8 mouse cellular contexts compared by ENCODE assay signal in genomic region chr15:31601279-31601645, GRCm38 (mm10). TPM values are rescaled to one million over a fixed set of nuclear protein-coding genes. Genes with fewer than 3 reads are reported as not detected.
A peak's percentile ranks its signal among the peaks of the same experiment; 100 is the strongest.
DNase-seq lines count a peak whose midpoint lies in the region; ATAC-seq and TF ChIP-seq lines count a peak whose summit lies in the region.

No protein-coding gene starts in this region.

- peaks cover 56% of the 10 kb centered on the region for H3K79me3 ChIP-seq in C2C12 (ENCODE audit: low read depth)

- peak overlapping the region; percentile 99 for H3K4me3 ChIP-seq in C2C12 (ENCODE audit: insufficient read depth, poor library complexity, severe bottlenecking)
- H3K4me3 ChIP-seq in forebrain, embryonic 15.5 days: peak overlapping the region; percentile 85
- H3K4me3 ChIP-seq in macrophage (ENCODE audit: inconsistent target): peak overlapping the region; percentile 76

- peak overlapping the region; percentile 84 for H3ac ChIP-seq in C2C12 (ENCODE audit: control insufficient read depth, insufficient read length, low read depth)

- H3K36me3 ChIP-seq in C2C12 (ENCODE audit: control insufficient read depth, insufficient read depth) (peaks cover 32% of the 10 kb centered on the region), macrophage (ENCODE audit: inconsistent target) (no peaks in the 10 kb centered on the region)
- peaks cover 12% of the 10 kb centered on the region for H3K36me3 ChIP-seq in forebrain, embryonic 15.5 days

- H3K9ac ChIP-seq in forebrain, embryonic 15.5 days (replicated peaks): peak overlapping the region; percentile 90

- peaks cover 78% of the 10 kb centered on the region for H3K79me2 ChIP-seq in C2C12 (ENCODE audit: control insufficient read depth, insufficient read depth)
- peaks cover 67% of the 10 kb centered on the region for H3K79me2 ChIP-seq in macrophage (ENCODE audit: inconsistent target)

- ATAC-seq in frontal cortex, adult (ENCODE audit: low TSS enrichment): peak; percentile 81
- ATAC-seq in forebrain, embryonic 15.5 days (replicated peaks): peak; percentile 82

- H3K4me2 ChIP-seq in forebrain, embryonic 15.5 days (replicated peaks): peak overlapping the region; percentile 83

- TF ChIP-seq CTCF in C2C12 (IDR thresholded peaks at IDR 0.05; ENCODE audit: control insufficient read depth, insufficient read depth, insufficient read length): no peak

- H3K9me3 ChIP-seq in forebrain, embryonic 15.5 days: no peaks in the 10 kb centered on the region

- peak overlapping the region; percentile 87 for H3K27ac ChIP-seq in forebrain, embryonic 15.5 days (replicated peaks)
- peak overlapping the region; percentile 89 for H3K27ac ChIP-seq in macrophage

- DNase-seq in frontal cortex, postnatal 14 days (ENCODE audit: low spot score in 2 of 2): no peak
- no peak for DNase-seq in layer of hippocampus, adult 11-12 months (ENCODE audit: low spot score)
- DNase-seq in adrenal gland, postnatal 14 days: no peak
- DNase-seq in layer of hippocampus, postnatal 14 days (ENCODE audit: low spot score in 2 of 2): no peak

- H3K4me1 ChIP-seq in forebrain, embryonic 15.5 days: peaks cover 35% of the 10 kb centered on the region

- H3K27me3 ChIP-seq in C2C12 (ENCODE audit: control insufficient read depth, insufficient read depth, insufficient read length): no peaks in the 10 kb centered on the region
- no peaks in the 10 kb centered on the region for H3K27me3 ChIP-seq in forebrain, embryonic 15.5 days

- 0% methylated on average over 33 of the region's 33 CpGs for WGBS in forebrain, embryonic 15.5 days
- 4% methylated on average over 33 of the region's 33 CpGs for WGBS in macrophage (ENCODE audit: missing documents)

TF ChIP-seq in C2C12, 6 proteins besides CTCF, POLR2A, EP300 and RAD21:
- TF ChIP-seq FOSL1 (IDR thresholded peaks at IDR 0.05; ENCODE audit: insufficient read depth, low read length, poor library complexity, severe bottlenecking) (no peak), USF1 (IDR thresholded peaks at IDR 0.05; ENCODE audit: low read depth) (no peak), MAX (IDR thresholded peaks at IDR 0.05) (peak; percentile 88)

RNA-seq across cellular contexts. Expression of gene Cct5, which starts 0.3 kb away (rescaled TPM):
- 619 TPM for polyA plus RNA-seq in C2C12 (2012; fragmentation: generic; extraction: Trizol)
- polyA plus RNA-seq in forebrain, embryonic 15.5 days (2015; fragmentation: Nextera tagmentation; extraction: Ambion mirVana): 543 and 551 TPM in 2 replicates
- 10 to 100 TPM; 15.6 to 85.8 (median 53.9) TPM for total RNA-seq in macrophage (2018; cell fraction: chromatin; rRNA removed)
- total RNA-seq in macrophage (2018; cell fraction: cytosol; rRNA removed): 100 to 1,000 TPM; 104 to 142 (median 119) TPM
- total RNA-seq in macrophage (2018; cell fraction: nucleus; rRNA removed): 10 to 100 TPM; 26.9 to 97.7 (median 54.1) TPM
- 133 to 228 TPM (median 154 TPM) in 3 replicates for polyA plus RNA-seq in macrophage (2018)
- total RNA-seq in adrenal gland, postnatal 14 days (2021): 290 and 308 TPM in 2 replicates
- 100 to 1,000 TPM; 223 to 246 TPM for total RNA-seq in layer of hippocampus, postnatal 14 days (2021)

RNA-seq across cellular contexts. Expression of gene Fam173b, which starts 0.4 kb away (rescaled TPM):
- polyA plus RNA-seq in C2C12 (2012; fragmentation: generic; extraction: Trizol) (34.0 TPM), macrophage (2018) (6.3 to 13.8 TPM (median 10.5 TPM) in 3 replicates)
- polyA plus RNA-seq in forebrain, embryonic 15.5 days (2015; fragmentation: Nextera tagmentation; extraction: Ambion mirVana): 10.0 and 11.5 TPM in 2 replicates
- total RNA-seq in macrophage (2018; cell fraction: chromatin; rRNA removed): 10 to 100 TPM in 21 of 26 experiments, 1 to 10 TPM in 5; 4.3 to 48.6 (median 23.2) TPM
- total RNA-seq in macrophage (2018; cell fraction: cytosol; rRNA removed): 10 to 100 TPM in 23 of 26 experiments, 1 to 10 TPM in 3; 7.6 to 14.6 (median 11.7) TPM
- total RNA-seq in macrophage (2018; cell fraction: nucleus; rRNA removed): 10 to 100 TPM in 22 of 26 experiments, 1 to 10 TPM in 4; 3.6 to 36.2 (median 21.9) TPM
- 17.1 and 21.7 TPM in 2 replicates for total RNA-seq in adrenal gland, postnatal 14 days (2021)
- total RNA-seq in layer of hippocampus, postnatal 14 days (2021): 10 to 100 TPM; 12.9 to 13.5 TPM

RNA-seq across cellular contexts. Expression of gene Cmbl, which starts 36.1 kb away (rescaled TPM):
- polyA plus RNA-seq in C2C12 (2012; fragmentation: generic; extraction: Trizol): 5.3 TPM
- polyA plus RNA-seq in forebrain, embryonic 15.5 days (2015; fragmentation: Nextera tagmentation; extraction: Ambion mirVana): 5.0 and 7.4 TPM in 2 replicates
- total RNA-seq in macrophage (2018; cell fraction: chromatin; rRNA removed): under 1 TPM in 5 of 26 experiments, not detected in 21; 0.73 to 0.98 (median 0.94) TPM
- 1 to 10 TPM in 13 of 26 experiments, under 1 TPM in 11, not detected in 2; 0.14 to 3.0 (median 1.4) TPM for total RNA-seq in macrophage (2018; cell fraction: cytosol; rRNA removed)
- under 1 TPM in 4 of 26 experiments, not detected in 22; 0.56 to 0.92 (median 0.67) TPM for total RNA-seq in macrophage (2018; cell fraction: nucleus; rRNA removed)
- polyA plus RNA-seq in macrophage (2018): 1.5 to 5.5 TPM (median 3.5 TPM) in 3 replicates
- 73.9 and 91.6 TPM in 2 replicates for total RNA-seq in adrenal gland, postnatal 14 days (2021)
- 10 to 100 TPM; 12.3 to 16.0 TPM for total RNA-seq in layer of hippocampus, postnatal 14 days (2021)
